Mouse (Mus musculus) Patski (cell line): ENCODE measurements at regions not wholly inside any gene's neighbourhood (a gene's known extent, or its start where the extent isn't known, plus 50 kb on each side); places are given as distances from the start of the nearest gene placed in this dataset.

Source experiments
- ATAC-seq: fragments of 100-300 bp; one replicate; pipeline ENCODE4 v1.8.0; 2021
- CTCF ChIA-PET: fragments of 350-600 bp; sonication (Branson Sonifier 250); formaldehyde crosslinking; loops from one replicate; lab custom pipeline; 2022; ENCODE audit warnings: inconsistent platforms; lab: Charles Lee
- POLR2A ChIA-PET: fragments of 350-600 bp; sonication (Branson Sonifier 250); formaldehyde crosslinking; loops from one replicate; lab custom pipeline; 2022; ENCODE audit warnings: antibody characterized with exemption, inconsistent platforms; lab: Charles Lee
- DNase-seq: peaks from one replicate; pipeline ENCODE4 v3.0.0-alpha.2; 2011; ENCODE audit warnings: low read depth, low spot score
- H3K27me3 ChIP-seq: fragments of 371-371 bp; one replicate; pipeline ENCODE4 v1.5.1; 2021
- CTCF ChIP-seq: fragments of 100-300 bp; IDR thresholded peaks from one replicate; pipeline ENCODE4 v1.5.1; 2021
- in situ Hi-C: fragments of 300-500 bp; cut with MboI; formaldehyde crosslinking; loops from 3 replicates; pipeline ENCODE4 v1.11.1; 2018; ENCODE audit warnings: low pct_unique_long_range_greater_than_20kb, mixed read lengths

DNA sequence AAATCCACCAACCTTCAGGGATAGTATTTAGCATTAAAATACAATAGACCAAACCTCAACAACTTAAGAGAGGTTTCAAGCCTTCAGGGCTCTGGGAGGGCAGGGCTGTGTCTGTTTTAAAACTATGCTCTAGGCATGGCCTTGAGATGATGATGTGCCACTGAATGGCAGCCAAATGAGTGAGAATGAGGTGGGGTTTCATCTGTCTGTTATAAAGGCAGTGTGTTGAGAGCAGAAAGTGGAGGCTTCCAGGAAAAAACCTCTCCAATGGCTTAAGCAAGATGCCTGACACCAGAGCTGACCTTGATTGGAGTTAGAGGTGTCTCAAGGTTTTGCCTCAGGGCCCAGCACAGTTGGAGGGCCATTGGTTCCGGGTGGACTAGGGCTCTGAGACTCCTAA is 111.1 kb upstream of the Tut7 start:
- no peak for DNase-seq
- in situ Hi-C loops: no loop called here
- no peak for ATAC-seq
- no peaks in the 10 kb centered on the region for H3K27me3 ChIP-seq
- ChIA-PET POLR2A (no interaction called here), CTCF (no interaction called here)
- TF ChIP-seq CTCF: no peak

- no peak for TF ChIP-seq CTCF
- no peaks in the 10 kb centered on the region for H3K27me3 ChIP-seq
- in situ Hi-C loops: no loop called here
- no peak for ATAC-seq
- DNase-seq: no peak
- ChIA-PET CTCF (interaction anchor here (0.8 to 1.7 kb wide), 2 partner anchors 10 to 38 kb away, joined by 3 to 4 read pairs; no protein-coding TSS in a partner anchor), POLR2A (no interaction called here)
These were observed 104.6 kb upstream of the Tut7 start for GRCm38 (mm10) chr13:59927379-59928111.

- no peaks in the 10 kb centered on the region for H3K27me3 ChIP-seq
- ChIA-PET CTCF (interaction anchor here (1.0 kb wide), 1 partner anchor 13 kb away, joined by 3 read pairs; no protein-coding TSS in a partner anchor), POLR2A (interaction anchor here (1.1 kb wide), 1 partner anchor 249 kb away, joined by 4 read pairs; no protein-coding TSS in a partner anchor)
- DNase-seq: no peak
- in situ Hi-C loops: no loop called here
- TF ChIP-seq CTCF: no peak
- ATAC-seq: no peak
These were observed 103.0 kb upstream of the Tut7 start for GRCm38 (mm10) chr13:59925845-59926481.

GRCm38 (mm10) chr13:59917185-59917584 is 94.2 kb upstream of the Tut7 start:
- ATAC-seq (no peak), DNase-seq (no peak)
- CTCF ChIA-PET: no interaction called here
- H3K27me3 ChIP-seq: no peaks in the 10 kb centered on the region
- in situ Hi-C loops: no loop called here
- POLR2A ChIA-PET: no interaction called here
- TF ChIP-seq CTCF: no peak

- ATAC-seq: no peak
- ChIA-PET CTCF (no interaction called here), POLR2A (interaction anchor here (1.0 kb wide), 1 partner anchor 12 kb away, joined by 3 read pairs; no protein-coding TSS in a partner anchor)
- in situ Hi-C loops: no loop called here
- no peaks in the 10 kb centered on the region for H3K27me3 ChIP-seq
- no peak for TF ChIP-seq CTCF
- DNase-seq: no peak
These were observed 93.5 kb upstream of the Tut7 start for GRCm38 (mm10) chr13:59916166-59917044.

DNA sequence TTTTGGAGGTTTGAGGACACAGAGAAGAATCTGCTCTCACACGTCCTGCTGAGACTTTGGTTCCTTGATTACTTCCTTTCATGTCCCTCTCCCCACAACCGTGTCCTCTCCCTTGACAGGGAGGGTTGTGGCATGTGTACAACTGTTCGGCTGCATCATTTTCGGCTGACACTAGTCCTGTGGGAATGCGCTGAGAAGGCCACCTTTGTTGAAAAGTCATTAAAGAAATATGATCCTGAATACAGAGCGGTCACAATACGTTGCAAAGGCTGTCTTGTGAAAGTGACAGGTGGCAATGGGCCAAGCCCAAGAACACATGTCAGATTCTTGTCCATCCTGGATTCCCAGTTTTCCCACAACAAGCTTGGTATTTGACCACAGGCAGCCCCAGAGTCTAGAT is 92.8 kb upstream of the Tut7 start:
- in situ Hi-C loops: no loop called here
- ATAC-seq: no peak
- ChIA-PET CTCF (no interaction called here), POLR2A (interaction anchor here (1.0 kb wide), 1 partner anchor 11 kb away, joined by 3 read pairs; no protein-coding TSS in a partner anchor)
- no peak for TF ChIP-seq CTCF
- DNase-seq: no peak
- H3K27me3 ChIP-seq: no peaks in the 10 kb centered on the region

GRCm38 (mm10) chr13:59910179-59911071 is 87.5 kb upstream of the Tut7 start:
- in situ Hi-C loops: no loop called here
- no peaks in the 10 kb centered on the region for H3K27me3 ChIP-seq
- CTCF ChIA-PET: interaction anchor here (1.0 to 1.7 kb wide), 3 partner anchors 9 to 26 kb away, joined by 3 read pairs; no protein-coding TSS in a partner anchor
- TF ChIP-seq CTCF: no peak
- POLR2A ChIA-PET: no interaction called here
- no peak for ATAC-seq
- DNase-seq: no peak

GRCm38 (mm10) chr13:59909400-59909799 is 86.5 kb upstream of the Tut7 start:
- POLR2A ChIA-PET: no interaction called here
- CTCF ChIA-PET: interaction anchor here (0.9 to 1.7 kb wide), 4 partner anchors 12 to 34 kb away, joined by 3 read pairs; no protein-coding TSS in a partner anchor
- ATAC-seq (no peak), DNase-seq (no peak)
- in situ Hi-C loops: no loop called here
- H3K27me3 ChIP-seq: no peaks in the 10 kb centered on the region
- TF ChIP-seq CTCF: no peak

GRCm38 (mm10) chr13:59908786-59909185 is 85.8 kb upstream of the Tut7 start:
- ATAC-seq (no peak), DNase-seq (no peak)
- TF ChIP-seq CTCF: no peak
- ChIA-PET CTCF (interaction anchor here (0.9 to 1.5 kb wide), 3 partner anchors 16 to 35 kb away, joined by 3 read pairs; no protein-coding TSS in a partner anchor), POLR2A (interaction anchor here (0.6 kb wide), 1 partner anchor 265 kb away, joined by 4 read pairs; no protein-coding TSS in a partner anchor)
- H3K27me3 ChIP-seq: no peaks in the 10 kb centered on the region
- in situ Hi-C loops: no loop called here
